Mouse (Mus musculus) large intestine, adult 2 months (tissue): ENCODE measurements around the gene Gm49395. TPM values are rescaled to one million over a fixed set of nuclear protein-coding genes. Genes with fewer than 3 reads are reported as not detected.

Experiments
- DNase-seq: peaks from one replicate; pipeline ENCODE4 v3.0.0-alpha.2; 2012; ENCODE audit warnings: low read depth, low spot score
- WGBS: fragments of 180-500 bp; shearing (Covaris S2); methylation state at CpG from one replicate; pipeline ENCODE4 v1.1.7; 2018; 5-methylcytosine and 5-hydroxymethylcytosine counted together
- polyA plus RNA-seq: library from polyadenylated mRNA; depleted of rRNA; stranded (reverse); fragments of >200 nt; gene quantifications from 2 replicates; pipeline ENCODE4 v1.2.3, GENCODE M21; 2012; rRNA removed

Gene Gm49395
- polyA plus RNA-seq, 1 experiment: 3.3 TPM

GRCm38 (mm10) chr13:115003444-115004053 is 98.2 kb downstream of the Gm49395 start:
- DNase-seq: no peak
- 43% methylated on average over 7 of the region's 7 CpGs for WGBS

GRCm38 (mm10) chr13:115002837-115003236 is 98.9 kb downstream of the Gm49395 start:
- DNase-seq: no peak
- 77% methylated on average over 3 of the region's 3 CpGs for WGBS

GRCm38 (mm10) chr13:115002155-115002554 is 99.6 kb downstream of the Gm49395 start:
- 88% methylated on average over 5 of the region's 5 CpGs for WGBS
- DNase-seq: no peak

- 87% methylated on average over 4 of the region's 4 CpGs for WGBS
- no peak for DNase-seq
Measured at GRCm38 (mm10) chr13:114999582-114999981, 102.1 kb downstream of the Gm49395 start.

- no peak for DNase-seq
- 94% methylated on average over 10 of the region's 10 CpGs for WGBS
Measured at GRCm38 (mm10) chr13:114998100-114998499, 103.6 kb downstream of the Gm49395 start.

- DNase-seq: no peak
- WGBS: 67% methylated on average over 14 of the region's 14 CpGs
Measured at GRCm38 (mm10) chr13:114992260-114993014, 109.3 kb downstream of the Gm49395 start.

- WGBS: 62% methylated on average over 6 of the region's 6 CpGs
- DNase-seq: no peak
Measured at GRCm38 (mm10) chr13:114987668-114988067, 114.1 kb downstream of the Gm49395 start.

- DNase-seq: no peak
- WGBS: 35% methylated on average over 2 of the region's 2 CpGs
Measured at GRCm38 (mm10) chr13:114987161-114987560, 114.6 kb downstream of the Gm49395 start.

Other genes starting within 250 kb of the Gm49395 start
- 3.4 and 4.2 TPM in 2 replicates for gene Itga2, start 169.8 kb downstream of the Gm49395 start, polyA plus RNA-seq
- gene Pelo, start 11.7 kb downstream of the Gm49395 start, polyA plus RNA-seq: 22.6 and 24.9 TPM in 2 replicates
- 3.6 and 8.5 TPM in 2 replicates for gene Itga1, start within 50 bp of the Gm49395 start, polyA plus RNA-seq